Mouse (Mus musculus): ENCODE data around the gene Klhl5. TPM values are rescaled to one million over a fixed set of nuclear protein-coding genes. Genes with fewer than 3 reads are reported as not detected.

Klhl5 gene
- polyA plus RNA-seq, 1 experiment = 11.3 TPM

- Histone ChIP-seq H3K4me1 (replicated peaks; ENCODE audit: control insufficient read depth, insufficient read depth, low read length) (no peaks in the 10 kb centered on the region), H3K4me3 (ENCODE audit: control insufficient read depth, insufficient read depth, low read length) (no peak overlapping the region), H3K36me3 (ENCODE audit: control insufficient read depth, insufficient read depth, low read length) (no peaks in the 10 kb centered on the region), H3K27ac (ENCODE audit: control insufficient read depth, insufficient read depth, low read length) (no peak overlapping the region), H3K27me3 (ENCODE audit: control insufficient read depth, insufficient read depth, low read length) (no peaks in the 10 kb centered on the region)
- 90% methylated on average over 26 of the region's 26 CpGs for WGBS
- TF ChIP-seq POLR2A (IDR thresholded peaks at IDR 0.05; ENCODE audit: control insufficient read depth, extremely low read depth, insufficient read depth, low read length, poor library complexity) (no peak), CTCF (IDR thresholded peaks at IDR 0.05; ENCODE audit: borderline replicate concordance, control insufficient read depth, extremely low read depth, insufficient read depth, low read length, poor library complexity) (no peak)
- no peak for DNase-seq
Observed at GRCm38 (mm10) chr5:65175035-65175917, 67.9 kb downstream of the Klhl5 start.

GRCm38 (mm10) chr5:65175918-65176484, 68.7 kb downstream of the Klhl5 start:
- no peak for TF ChIP-seq CTCF (IDR thresholded peaks at IDR 0.05; ENCODE audit: borderline replicate concordance, control insufficient read depth, extremely low read depth, insufficient read depth, low read length, poor library complexity)
- no peak for TF ChIP-seq POLR2A (IDR thresholded peaks at IDR 0.05; ENCODE audit: control insufficient read depth, extremely low read depth, insufficient read depth, low read length, poor library complexity)
- Histone ChIP-seq H3K36me3 (ENCODE audit: control insufficient read depth, insufficient read depth, low read length) (no peaks in the 10 kb centered on the region), H3K4me3 (ENCODE audit: control insufficient read depth, insufficient read depth, low read length) (no peak overlapping the region), H3K27me3 (ENCODE audit: control insufficient read depth, insufficient read depth, low read length) (no peaks in the 10 kb centered on the region), H3K27ac (ENCODE audit: control insufficient read depth, insufficient read depth, low read length) (no peak overlapping the region), H3K4me1 (replicated peaks; ENCODE audit: control insufficient read depth, insufficient read depth, low read length) (no peaks in the 10 kb centered on the region)
- 89% methylated on average over 13 of the region's 13 CpGs for WGBS
- DNase-seq = no peak

- DNase-seq = no peak
- TF ChIP-seq CTCF (IDR thresholded peaks at IDR 0.05; ENCODE audit: borderline replicate concordance, control insufficient read depth, extremely low read depth, insufficient read depth, low read length, poor library complexity) = no peak
- TF ChIP-seq POLR2A (IDR thresholded peaks at IDR 0.05; ENCODE audit: control insufficient read depth, extremely low read depth, insufficient read depth, low read length, poor library complexity) = no peak
- no peaks in the 10 kb centered on the region for H3K4me1 ChIP-seq (replicated peaks; ENCODE audit: control insufficient read depth, insufficient read depth, low read length)
- H3K27ac ChIP-seq (ENCODE audit: control insufficient read depth, insufficient read depth, low read length) = no peak overlapping the region
- WGBS = 81% methylated on average over 11 of the region's 11 CpGs
- H3K4me3 ChIP-seq (ENCODE audit: control insufficient read depth, insufficient read depth, low read length) = no peak overlapping the region
- no peaks in the 10 kb centered on the region for H3K27me3 ChIP-seq (ENCODE audit: control insufficient read depth, insufficient read depth, low read length)
- H3K36me3 ChIP-seq (ENCODE audit: control insufficient read depth, insufficient read depth, low read length) = no peaks in the 10 kb centered on the region
Observed at GRCm38 (mm10) chr5:65177026-65177514, 69.7 kb downstream of the Klhl5 start.

- Histone ChIP-seq H3K36me3 (ENCODE audit: control insufficient read depth, insufficient read depth, low read length) (no peaks in the 10 kb centered on the region), H3K4me3 (ENCODE audit: control insufficient read depth, insufficient read depth, low read length) (no peak overlapping the region), H3K4me1 (replicated peaks; ENCODE audit: control insufficient read depth, insufficient read depth, low read length) (no peaks in the 10 kb centered on the region), H3K27ac (ENCODE audit: control insufficient read depth, insufficient read depth, low read length) (no peak overlapping the region), H3K27me3 (ENCODE audit: control insufficient read depth, insufficient read depth, low read length) (no peaks in the 10 kb centered on the region)
- no peak for DNase-seq
- TF ChIP-seq POLR2A (IDR thresholded peaks at IDR 0.05; ENCODE audit: control insufficient read depth, extremely low read depth, insufficient read depth, low read length, poor library complexity) = no peak
- no peak for TF ChIP-seq CTCF (IDR thresholded peaks at IDR 0.05; ENCODE audit: borderline replicate concordance, control insufficient read depth, extremely low read depth, insufficient read depth, low read length, poor library complexity)
- 98% methylated on average over 9 of the region's 9 CpGs for WGBS
Observed at GRCm38 (mm10) chr5:65178477-65178876, 71.1 kb downstream of the Klhl5 start.

- DNase-seq = no peak
- WGBS = 90% methylated on average over 21 of the region's 21 CpGs
- TF ChIP-seq POLR2A (IDR thresholded peaks at IDR 0.05; ENCODE audit: control insufficient read depth, extremely low read depth, insufficient read depth, low read length, poor library complexity) (no peak), CTCF (IDR thresholded peaks at IDR 0.05; ENCODE audit: borderline replicate concordance, control insufficient read depth, extremely low read depth, insufficient read depth, low read length, poor library complexity) (no peak)
- no peaks in the 10 kb centered on the region for H3K27me3 ChIP-seq (ENCODE audit: control insufficient read depth, insufficient read depth, low read length)
- H3K4me1 ChIP-seq (replicated peaks; ENCODE audit: control insufficient read depth, insufficient read depth, low read length) = no peaks in the 10 kb centered on the region
- no peak overlapping the region for H3K4me3 ChIP-seq (ENCODE audit: control insufficient read depth, insufficient read depth, low read length)
- H3K36me3 ChIP-seq (ENCODE audit: control insufficient read depth, insufficient read depth, low read length) = no peaks in the 10 kb centered on the region
- H3K27ac ChIP-seq (ENCODE audit: control insufficient read depth, insufficient read depth, low read length) = no peak overlapping the region
Observed at GRCm38 (mm10) chr5:65181160-65181793, 73.9 kb downstream of the Klhl5 start.

GRCm38 (mm10) chr5:65181794-65182169, 74.4 kb downstream of the Klhl5 start:
- Histone ChIP-seq H3K27me3 (ENCODE audit: control insufficient read depth, insufficient read depth, low read length) (no peaks in the 10 kb centered on the region), H3K27ac (ENCODE audit: control insufficient read depth, insufficient read depth, low read length) (no peak overlapping the region), H3K4me3 (ENCODE audit: control insufficient read depth, insufficient read depth, low read length) (no peak overlapping the region), H3K36me3 (ENCODE audit: control insufficient read depth, insufficient read depth, low read length) (no peaks in the 10 kb centered on the region), H3K4me1 (replicated peaks; ENCODE audit: control insufficient read depth, insufficient read depth, low read length) (no peaks in the 10 kb centered on the region)
- WGBS = 98% methylated on average over 4 of the region's 4 CpGs
- TF ChIP-seq POLR2A (IDR thresholded peaks at IDR 0.05; ENCODE audit: control insufficient read depth, extremely low read depth, insufficient read depth, low read length, poor library complexity) (no peak), CTCF (IDR thresholded peaks at IDR 0.05; ENCODE audit: borderline replicate concordance, control insufficient read depth, extremely low read depth, insufficient read depth, low read length, poor library complexity) (no peak)
- no peak for DNase-seq

Data from thymus, adult 2 months (tissue).